Mouse (Mus musculus): ENCODE results near the gene Bahcc1.

Gene Bahcc1

GRCm38 (mm10) chr11:120313906-120314685 is 81.3 kb downstream of the Bahcc1 start:
- in situ Hi-C loops (cut with MboI, MseI) = no loop called here

GRCm38 (mm10) chr11:120314721-120315415 is 82.1 kb downstream of the Bahcc1 start:
- in situ Hi-C loops (cut with MboI, MseI) = no loop called here

GRCm38 (mm10) chr11:120315416-120315761 is 82.6 kb downstream of the Bahcc1 start:
- in situ Hi-C loops (cut with MboI, MseI) = no loop called here

- in situ Hi-C loops (cut with MboI, MseI) = no loop called here
Observed at GRCm38 (mm10) chr11:120315832-120316689, 83.3 kb downstream of the Bahcc1 start.

- in situ Hi-C loops (cut with MboI, MseI) = no loop called here
Observed at GRCm38 (mm10) chr11:120316690-120317254, 84.0 kb downstream of the Bahcc1 start.

- in situ Hi-C loops (cut with MboI, MseI) = no loop called here
Observed at GRCm38 (mm10) chr11:120317456-120317855, 84.7 kb downstream of the Bahcc1 start.

- in situ Hi-C loops (cut with MboI, MseI) = no loop called here
Observed at GRCm38 (mm10) chr11:120319310-120319709, 86.6 kb downstream of the Bahcc1 start.

- in situ Hi-C loops (cut with MboI, MseI) = no loop called here
Observed at GRCm38 (mm10) chr11:120320156-120320555, 87.4 kb downstream of the Bahcc1 start.

GRCm38 (mm10) chr11:120335431-120336021 is 102.8 kb downstream of the Bahcc1 start:
- in situ Hi-C loops (cut with MboI, MseI) = no loop called here

GRCm38 (mm10) chr11:120337447-120337846 is 104.7 kb downstream of the Bahcc1 start:
- in situ Hi-C loops (cut with MboI, MseI) = no loop called here

GRCm38 (mm10) chr11:120338786-120339185 is 106.0 kb downstream of the Bahcc1 start:
- in situ Hi-C loops (cut with MboI, MseI) = no loop called here

GRCm38 (mm10) chr11:120339978-120340513 is 107.3 kb downstream of the Bahcc1 start:
- in situ Hi-C loops (cut with MboI, MseI) = no loop called here

GRCm38 (mm10) chr11:120341661-120342060 is 108.9 kb downstream of the Bahcc1 start:
- in situ Hi-C loops (cut with MboI, MseI) = no loop called here
